Mouse (Mus musculus) hindbrain, embryonic 12.5 days (tissue): ENCODE measurements around the gene Actn2. TPM values are rescaled to one million over a fixed set of nuclear protein-coding genes. Genes with fewer than 3 reads are reported as not detected.

Experiments
- ATAC-seq: fragments of 200-750 bp; cut with Nextera tagmentation; 2 replicates; pipeline ENCODE4 v1.8.0; 2017; ENCODE audit warnings: moderate TSS enrichment; ENCODE audit not compliant: low FRiP score
- H3K27ac ChIP-seq: fragments of 300-500 bp; sonication (generic); 2 replicates; pipeline ENCODE4 v1.5.1; 2016; ENCODE audit warnings: mild to moderate bottlenecking
- H3K27me3 ChIP-seq: fragments of 300-500 bp; sonication (generic); 2 replicates; pipeline ENCODE4 v1.6.1; 2016; ENCODE audit warnings: mild to moderate bottlenecking
- H3K36me3 ChIP-seq: fragments of 300-500 bp; sonication (generic); 2 replicates; pipeline ENCODE4 v1.6.1; 2016; ENCODE audit warnings: mild to moderate bottlenecking
- H3K4me1 ChIP-seq: fragments of 300-500 bp; sonication (generic); 2 replicates; pipeline ENCODE4 v1.6.1; 2016
- H3K4me2 ChIP-seq: fragments of 300-500 bp; sonication (generic); replicated peaks from 2 replicates; pipeline ENCODE4 v1.6.1; 2016; ENCODE audit warnings: mild to moderate bottlenecking
- H3K4me3 ChIP-seq: fragments of 300-500 bp; sonication (generic); 2 replicates; pipeline ENCODE4 v1.5.1; 2016; ENCODE audit warnings: mild to moderate bottlenecking
- H3K9ac ChIP-seq: fragments of 300-500 bp; sonication (generic); 2 replicates; pipeline ENCODE4 v1.6.1; 2016; ENCODE audit warnings: mild to moderate bottlenecking, moderate library complexity
- H3K9me3 ChIP-seq: fragments of 300-500 bp; sonication (generic); replicated peaks from 2 replicates; pipeline ENCODE4 v1.6.1; 2016; ENCODE audit warnings: mild to moderate bottlenecking
- WGBS: fragments of 180-500 bp; shearing (Covaris S2); methylation state at CpG from one replicate; pipeline ENCODE4 v1.1.7; 2016; 5-methylcytosine and 5-hydroxymethylcytosine counted together
- polyA plus RNA-seq: library from polyadenylated mRNA; unstranded; fragments of >200 nt; fragmentation: Nextera tagmentation; extraction: Ambion mirVana; gene quantifications from 2 replicates; pipeline ENCODE4 v1.2.1, GENCODE M21; 2016

The Actn2 gene
- polyA plus RNA-seq, 1 experiment from 2014 or later = 6.2 TPM

DNA sequence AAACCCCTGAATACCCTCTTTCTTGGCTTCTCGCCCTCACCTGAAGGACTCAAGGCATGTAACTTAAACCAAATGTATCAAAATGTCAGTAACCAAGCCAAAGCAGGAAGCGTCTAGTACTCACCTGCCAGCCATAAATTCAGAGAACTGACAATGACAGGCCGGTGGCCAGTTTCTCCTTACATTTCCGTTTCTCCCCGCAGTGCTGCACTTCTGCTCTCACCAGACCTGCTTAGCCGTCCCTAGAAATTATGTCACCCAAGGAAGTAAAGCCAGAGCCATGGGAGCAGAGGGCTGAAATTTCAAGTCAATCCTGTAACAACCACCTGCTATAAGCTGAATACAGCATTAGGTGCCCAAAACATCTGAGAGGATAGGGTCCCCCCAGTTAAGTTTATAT lies 887 bp upstream of the Actn2 start:
- Histone ChIP-seq H3K36me3 (no peaks in the 10 kb centered on the region), H3K4me3 (no peak overlapping the region), H3K4me2 (no peak overlapping the region), H3K4me1 (peaks cover 4% of the 10 kb centered on the region), H3K9me3 (no peaks in the 10 kb centered on the region), H3K27ac (no peak overlapping the region), H3K27me3 (no peaks in the 10 kb centered on the region; the same call in 1 of the 2 replicates), H3K9ac (no peak overlapping the region)
- WGBS = 62% methylated on average over 6 of the region's 6 CpGs
- no peak for ATAC-seq

DNA sequence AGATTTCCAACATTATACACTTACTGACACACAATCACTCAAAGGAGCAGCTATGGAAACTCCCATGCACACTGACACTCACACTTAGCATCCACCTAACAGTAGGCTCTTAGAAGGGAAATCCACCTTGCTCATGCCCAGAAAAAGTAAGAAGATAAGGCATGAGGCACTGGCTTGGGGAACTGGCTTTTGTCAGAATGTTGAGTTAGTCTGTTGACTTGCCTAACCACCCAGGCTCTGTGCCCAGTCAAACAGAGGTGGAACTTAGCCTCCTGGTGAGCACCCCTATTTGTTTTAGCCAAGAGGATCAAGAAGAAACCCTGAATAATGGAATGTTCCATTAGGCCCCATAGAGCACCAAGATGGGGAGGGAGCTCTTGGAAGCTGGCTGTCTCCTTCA lies 1.1 kb downstream of the Actn2 start:
- no peak for ATAC-seq
- Histone ChIP-seq H3K4me2 (no peak overlapping the region), H3K9ac (no peak overlapping the region), H3K4me1 (peaks cover 4% of the 10 kb centered on the region), H3K4me3 (no peak overlapping the region), H3K27ac (no peak overlapping the region), H3K27me3 (no peaks in the 10 kb centered on the region; the same call in 1 of the 2 replicates), H3K36me3 (no peaks in the 10 kb centered on the region), H3K9me3 (no peaks in the 10 kb centered on the region)

DNA sequence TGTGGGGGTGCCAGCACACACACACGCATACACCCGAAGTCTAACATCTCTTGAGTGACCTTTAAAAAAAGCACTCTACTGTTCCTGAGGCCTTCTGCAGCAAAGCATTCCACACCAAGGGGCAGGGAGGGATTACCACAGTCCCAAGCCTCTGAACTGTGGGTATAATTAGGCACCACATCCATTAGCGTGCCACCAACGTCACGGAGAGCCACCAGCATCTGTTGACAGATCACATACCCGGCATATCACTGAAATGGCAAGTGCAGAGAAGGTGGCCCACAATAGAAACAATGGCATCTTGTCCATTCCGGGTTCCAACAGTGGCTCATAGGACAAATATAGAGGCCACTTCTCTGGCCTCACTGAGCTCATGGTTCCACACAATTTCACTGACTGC lies 2.8 kb downstream of the Actn2 start:
- 93% methylated on average over 7 of the region's 7 CpGs for WGBS

DNA sequence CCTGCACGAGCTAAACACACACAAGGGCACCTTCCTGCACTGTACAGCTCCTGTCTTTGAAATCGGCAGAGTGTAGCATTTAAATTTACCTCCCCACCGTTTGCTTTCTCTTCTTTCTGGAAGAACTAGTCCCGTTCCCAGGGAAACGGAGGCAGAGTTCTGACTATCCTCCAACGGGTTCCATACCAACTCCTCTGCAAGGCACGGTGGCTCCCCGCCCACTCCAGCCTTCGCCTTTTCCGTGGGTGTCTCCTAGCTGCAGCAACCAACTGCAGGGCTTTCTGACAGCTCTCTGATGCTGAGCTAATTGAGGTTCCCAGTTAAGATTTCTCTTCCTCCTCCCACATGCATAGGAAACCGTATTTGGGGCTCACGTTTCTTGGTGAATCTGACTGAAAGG lies 6.5 kb downstream of the Actn2 start:
- no peak overlapping the region for H3K27ac ChIP-seq
- no peak for ATAC-seq
- H3K4me2 ChIP-seq = no peak overlapping the region
- H3K9me3 ChIP-seq = no peaks in the 10 kb centered on the region
- no peak overlapping the region for H3K9ac ChIP-seq
- WGBS = 69% methylated on average over 12 of the region's 12 CpGs
- H3K27me3 ChIP-seq = no peaks in the 10 kb centered on the region
- no peaks in the 10 kb centered on the region for H3K4me1 ChIP-seq
- H3K36me3 ChIP-seq = no peaks in the 10 kb centered on the region
- H3K4me3 ChIP-seq = no peak overlapping the region

More for the DNA sequence above, 2.8 kb downstream of the Actn2 start:
- Histone ChIP-seq H3K4me3 (no peak overlapping the region), H3K27ac (no peak overlapping the region), H3K4me2 (no peak overlapping the region), H3K27me3 (no peaks in the 10 kb centered on the region; the same call in 1 of the 2 replicates), H3K9me3 (no peaks in the 10 kb centered on the region), H3K4me1 (peaks cover 4% of the 10 kb centered on the region), H3K36me3 (no peaks in the 10 kb centered on the region), H3K9ac (no peak overlapping the region)
- no peak for ATAC-seq

DNA sequence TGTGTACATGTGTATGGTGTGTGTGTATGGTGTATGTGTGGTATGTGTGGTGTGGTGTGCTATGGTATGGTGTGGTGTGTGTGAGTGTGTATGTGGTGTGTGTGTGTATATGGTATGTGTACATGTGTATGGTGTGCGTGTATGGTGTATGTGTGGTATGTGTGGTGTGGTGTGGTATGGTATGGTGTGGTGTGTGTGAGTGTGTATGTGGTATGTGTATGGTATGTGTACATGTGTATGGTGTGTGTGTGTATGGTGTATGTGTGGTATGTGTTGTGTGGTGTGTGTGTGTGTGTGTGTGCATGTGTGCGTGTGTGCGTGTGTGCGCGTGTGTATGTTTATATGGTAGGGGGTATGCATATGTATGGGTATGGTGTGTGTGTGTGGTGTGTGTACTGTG lies 9.0 kb downstream of the Actn2 start:
- Histone ChIP-seq H3K9ac (no peak overlapping the region), H3K9me3 (no peaks in the 10 kb centered on the region), H3K27me3 (no peaks in the 10 kb centered on the region), H3K4me2 (no peak overlapping the region), H3K4me3 (no peak overlapping the region), H3K36me3 (no peaks in the 10 kb centered on the region), H3K4me1 (no peaks in the 10 kb centered on the region), H3K27ac (no peak overlapping the region)
- ATAC-seq = no peak
- WGBS = 97% methylated on average over 5 of the region's 5 CpGs

GRCm38 (mm10) chr13:12328392-12328791 lies 12.2 kb downstream of the Actn2 start:
- no peaks in the 10 kb centered on the region for H3K36me3 ChIP-seq
- no peak for ATAC-seq
- H3K27me3 ChIP-seq = no peaks in the 10 kb centered on the region
- no peak overlapping the region for H3K4me2 ChIP-seq
- no peak overlapping the region for H3K9ac ChIP-seq
- H3K4me3 ChIP-seq = no peak overlapping the region
- no peaks in the 10 kb centered on the region for H3K4me1 ChIP-seq
- H3K27ac ChIP-seq = no peak overlapping the region
- 86% methylated on average over 4 of the region's 4 CpGs for WGBS
- H3K9me3 ChIP-seq = no peaks in the 10 kb centered on the region

DNA sequence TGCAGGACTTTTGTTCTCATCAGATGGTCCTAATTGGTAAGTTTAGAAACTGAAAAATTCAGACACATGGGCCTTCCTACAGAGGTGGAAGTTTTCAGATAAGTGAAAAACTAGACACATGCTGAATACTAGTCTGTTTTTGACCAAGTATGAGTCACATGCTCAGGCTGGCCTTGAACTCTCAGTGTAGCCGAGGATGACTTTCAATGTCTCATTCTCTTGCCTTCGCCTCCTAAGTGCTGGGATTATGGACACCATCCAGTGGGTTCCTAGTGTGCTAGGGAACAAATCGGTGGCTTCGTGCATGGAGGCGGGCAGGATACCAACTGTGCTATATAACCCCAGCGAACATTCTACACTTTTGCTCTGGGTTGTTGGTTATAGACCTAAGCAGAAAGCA lies 13.0 kb downstream of the Actn2 start:
- Histone ChIP-seq H3K9ac (no peak overlapping the region), H3K4me2 (no peak overlapping the region), H3K27me3 (no peaks in the 10 kb centered on the region), H3K27ac (no peak overlapping the region), H3K4me3 (no peak overlapping the region), H3K9me3 (no peaks in the 10 kb centered on the region), H3K36me3 (no peaks in the 10 kb centered on the region), H3K4me1 (no peaks in the 10 kb centered on the region)
- ATAC-seq = no peak
- WGBS = 94% methylated on average over 6 of the region's 6 CpGs

DNA sequence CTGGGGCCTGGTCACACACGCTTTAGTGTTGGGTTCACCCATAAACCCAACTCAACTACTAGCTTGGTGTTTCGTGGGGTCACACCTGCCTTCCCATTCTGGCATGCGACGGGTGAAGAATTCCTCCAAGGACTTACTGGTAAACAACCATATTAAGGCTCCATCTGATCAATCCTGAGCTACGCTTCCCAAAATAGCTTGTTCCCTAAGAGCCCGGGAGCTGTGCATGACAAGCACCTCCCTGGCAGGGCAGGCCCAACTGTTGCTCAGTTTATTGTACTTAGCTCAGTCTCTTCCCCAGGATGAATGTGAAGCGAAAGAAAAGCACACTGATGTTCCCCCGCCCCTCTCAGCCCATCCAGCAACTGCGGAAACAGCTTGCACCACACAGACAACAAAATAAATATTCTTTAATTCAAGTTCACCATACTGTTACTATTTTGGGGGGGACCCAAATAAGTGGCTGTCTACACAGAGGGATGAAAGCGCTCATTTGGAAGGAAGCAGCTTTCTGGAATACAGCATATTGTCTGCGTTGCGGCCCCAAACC lies 17.4 kb downstream of the Actn2 start:
- Histone ChIP-seq H3K27me3 (no peaks in the 10 kb centered on the region), H3K27ac (no peak overlapping the region), H3K36me3 (no peaks in the 10 kb centered on the region), H3K9ac (no peak overlapping the region), H3K4me1 (no peaks in the 10 kb centered on the region), H3K4me3 (no peak overlapping the region), H3K9me3 (no peaks in the 10 kb centered on the region), H3K4me2 (no peak overlapping the region)
- ATAC-seq = no peak
- WGBS = 88% methylated on average over 12 of the region's 12 CpGs

GRCm38 (mm10) chr13:12320148-12320547 lies 20.4 kb downstream of the Actn2 start:
- Histone ChIP-seq H3K4me2 (no peak overlapping the region), H3K27me3 (no peaks in the 10 kb centered on the region), H3K9me3 (no peaks in the 10 kb centered on the region), H3K9ac (no peak overlapping the region), H3K27ac (no peak overlapping the region), H3K36me3 (no peaks in the 10 kb centered on the region), H3K4me1 (no peaks in the 10 kb centered on the region), H3K4me3 (no peak overlapping the region)
- no peak for ATAC-seq
- 69% methylated on average over 2 of the region's 2 CpGs for WGBS

DNA sequence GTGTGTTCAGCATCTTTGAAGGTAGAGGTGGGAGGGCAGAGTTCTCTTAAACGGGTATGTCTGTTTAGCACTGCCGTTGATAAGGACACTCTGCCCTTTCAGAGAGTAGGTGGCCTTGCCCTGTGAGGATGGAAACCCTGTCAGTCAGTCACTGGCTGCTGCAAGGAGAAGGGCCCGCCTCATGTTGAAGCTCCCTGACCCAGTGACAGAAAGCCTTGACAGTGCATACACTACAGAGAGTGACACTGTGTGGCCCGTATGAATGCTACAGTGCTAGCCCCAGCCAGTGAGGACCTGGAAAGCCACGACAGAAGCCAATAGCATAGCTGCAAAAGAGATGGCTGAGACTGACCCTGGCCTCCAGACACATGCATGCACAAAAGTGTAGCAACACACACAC lies 22.5 kb downstream of the Actn2 start:
- H3K9me3 ChIP-seq = no peaks in the 10 kb centered on the region
- H3K9ac ChIP-seq = no peak overlapping the region
- no peak overlapping the region for H3K4me3 ChIP-seq
- H3K4me1 ChIP-seq = no peaks in the 10 kb centered on the region
- WGBS = 72% methylated on average over 5 of the region's 5 CpGs
- H3K4me2 ChIP-seq = no peak overlapping the region
- no peak overlapping the region for H3K27ac ChIP-seq
- no peaks in the 10 kb centered on the region for H3K27me3 ChIP-seq
- ATAC-seq = no peak
- no peaks in the 10 kb centered on the region for H3K36me3 ChIP-seq

DNA sequence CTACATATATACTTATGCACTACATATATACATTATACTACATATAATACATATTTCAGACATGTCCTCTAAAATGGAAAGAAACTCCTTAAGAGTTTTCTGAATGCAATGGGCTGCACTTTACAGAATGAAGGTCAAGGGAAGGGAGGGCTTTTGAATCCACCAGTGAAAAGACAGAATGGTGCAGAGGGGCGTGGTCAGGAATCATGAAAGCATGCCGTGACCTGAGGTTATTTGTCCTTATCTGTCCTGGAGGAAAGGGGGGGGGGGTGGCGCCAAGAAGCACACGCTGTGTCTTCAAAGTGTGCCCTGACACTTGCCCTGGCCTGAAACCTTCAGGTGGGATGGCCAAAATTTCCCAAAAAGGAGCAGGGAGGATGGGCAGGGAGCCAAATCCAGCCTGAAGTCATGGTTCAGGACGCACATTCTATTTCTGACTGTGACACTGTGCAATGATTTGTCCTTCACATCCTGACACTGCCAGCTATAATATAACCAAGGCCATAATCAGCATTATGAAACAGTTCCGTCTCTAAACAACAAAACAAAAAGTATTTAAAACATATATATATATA lies 23.3 kb downstream of the Actn2 start:
- no peaks in the 10 kb centered on the region for H3K27me3 ChIP-seq
- no peaks in the 10 kb centered on the region for H3K9me3 ChIP-seq
- ATAC-seq = no peak
- no peak overlapping the region for H3K9ac ChIP-seq
- 78% methylated on average over 6 of the region's 6 CpGs for WGBS
- no peak overlapping the region for H3K4me3 ChIP-seq
- H3K4me2 ChIP-seq = no peak overlapping the region
- no peak overlapping the region for H3K27ac ChIP-seq
- H3K4me1 ChIP-seq = no peaks in the 10 kb centered on the region
- H3K36me3 ChIP-seq = no peaks in the 10 kb centered on the region

DNA sequence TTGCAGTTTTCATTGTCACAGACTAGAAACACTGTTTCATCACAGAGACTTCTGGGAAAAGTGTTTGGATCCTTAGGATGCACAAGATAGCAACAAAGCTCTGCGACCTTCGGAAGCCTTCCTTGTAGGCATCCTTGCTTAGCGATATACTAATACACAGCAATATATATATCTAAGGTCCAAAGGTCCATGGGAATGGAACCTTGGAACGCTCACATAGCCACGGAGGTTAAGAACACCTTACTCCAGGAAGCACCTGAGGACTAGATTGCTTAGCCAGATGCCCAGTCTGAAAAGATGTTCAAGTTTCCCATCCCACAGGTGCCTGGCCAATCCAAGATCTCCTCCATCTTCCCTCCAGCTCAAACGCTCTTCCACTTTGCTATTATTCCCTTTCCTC lies 26.4 kb downstream of the Actn2 start:
- Histone ChIP-seq H3K4me1 (no peaks in the 10 kb centered on the region), H3K36me3 (no peaks in the 10 kb centered on the region), H3K27me3 (no peaks in the 10 kb centered on the region), H3K4me2 (no peak overlapping the region), H3K9me3 (no peaks in the 10 kb centered on the region), H3K4me3 (no peak overlapping the region), H3K9ac (no peak overlapping the region), H3K27ac (no peak overlapping the region)
- 88% methylated on average over 6 of the region's 6 CpGs for WGBS
- ATAC-seq = no peak

GRCm38 (mm10) chr13:12311930-12312492 lies 28.5 kb downstream of the Actn2 start:
- Histone ChIP-seq H3K4me1 (no peaks in the 10 kb centered on the region), H3K36me3 (no peaks in the 10 kb centered on the region), H3K4me3 (no peak overlapping the region), H3K9ac (no peak overlapping the region), H3K4me2 (no peak overlapping the region), H3K27ac (no peak overlapping the region), H3K27me3 (no peaks in the 10 kb centered on the region), H3K9me3 (no peaks in the 10 kb centered on the region)
- 81% methylated on average over 10 of the region's 10 CpGs for WGBS
- no peak for ATAC-seq
